ENCODE assay signal across 9 mouse cellular contexts in the genomic region with DNA sequence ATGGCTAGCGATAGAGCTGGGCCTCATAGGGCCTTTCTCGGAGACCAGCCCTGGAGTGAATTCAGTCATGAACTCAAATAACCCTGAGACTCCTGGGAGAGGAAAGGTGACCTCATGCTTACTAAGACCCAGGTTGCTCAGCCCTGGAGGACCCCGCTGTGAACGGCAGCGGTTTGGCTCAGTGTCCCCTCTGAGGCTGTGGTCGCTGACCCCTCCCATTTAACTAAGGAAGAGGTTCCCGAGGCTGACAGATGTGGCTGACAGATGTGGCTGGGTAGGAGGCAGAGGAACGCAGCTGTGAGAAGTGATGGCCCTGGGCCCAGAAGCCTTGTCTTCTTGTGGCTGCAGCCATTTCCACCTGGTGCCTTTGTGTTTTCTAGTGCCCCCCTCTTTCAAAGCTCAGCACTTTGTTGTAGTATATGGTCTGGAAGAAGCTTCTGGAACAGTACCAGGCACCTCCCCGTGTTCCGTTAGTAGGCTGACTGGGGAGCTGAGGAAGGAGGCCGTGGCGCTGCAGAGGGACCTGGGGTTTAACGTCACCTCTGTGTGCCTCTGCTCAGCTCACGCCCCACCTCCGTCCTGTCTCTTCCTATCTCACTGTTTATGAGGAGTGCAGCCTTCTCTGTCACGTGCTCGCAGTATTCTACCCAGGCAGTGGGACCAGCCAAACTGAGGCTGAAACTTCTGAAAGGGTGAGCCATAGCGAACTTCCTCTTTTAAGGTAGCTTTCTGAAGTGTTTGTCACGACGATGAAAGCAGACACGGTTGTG. TPM values are rescaled to one million over a fixed set of nuclear protein-coding genes. Genes with fewer than 3 reads are reported as not detected.
DNase-seq lines count a peak whose midpoint lies in the region; ATAC-seq lines count a peak whose summit lies in the region.
"Had no signal": no experiment of that assay in that cellular context is flagged by ENCODE, and none has a peak within 500 bp of the region (broad histone marks: within the 10 kb centered on the region; RNA-seq: fewer than 3 reads in every experiment).

No protein-coding gene starts in this region.

- no peaks in the 10 kb centered on the region for H3K9me3 ChIP-seq in liver, embryonic 15.5 days (replicated peaks)
- H3K9me3 ChIP-seq: hindbrain, embryonic 15.5 days had no signal

- peak; percentile 90 for ATAC-seq in liver, embryonic 15.5 days (ENCODE audit: insufficient read depth)

- peak overlapping the region; percentile 3; the same call in 1 of the 2 replicates for H3K9ac ChIP-seq in liver, embryonic 15.5 days
- H3K9ac ChIP-seq: hindbrain, embryonic 15.5 days had no signal

- peak overlapping the region; percentile 57; the same call in 1 of the 2 replicates for H3K27ac ChIP-seq in liver, embryonic 15.5 days (replicated peaks)
- H3K27ac ChIP-seq: hindbrain, embryonic 15.5 days had no signal

- peaks cover 14% of the 10 kb centered on the region; the same call in 1 of the 2 replicates for H3K27me3 ChIP-seq in liver, embryonic 15.5 days
- H3K27me3 ChIP-seq: hindbrain, embryonic 15.5 days had no signal

- intact Hi-C loops in left cerebral cortex, postnatal 25 days (cut with DNase I) = no loop called here

- peak overlapping the region; percentile 55 for H3K4me2 ChIP-seq in liver, embryonic 15.5 days
- H3K4me2 ChIP-seq: hindbrain, embryonic 15.5 days had no signal

- H3K4me3 ChIP-seq in liver, embryonic 15.5 days (replicated peaks) = peak overlapping the region; percentile 4; the same call in 1 of the 2 replicates
- H3K4me3 ChIP-seq: hindbrain, embryonic 15.5 days had no signal

- no peaks in the 10 kb centered on the region for H3K36me3 ChIP-seq in liver, embryonic 15.5 days (replicated peaks)
- H3K36me3 ChIP-seq: hindbrain, embryonic 15.5 days had no signal

- peaks cover 27% of the 10 kb centered on the region for H3K4me1 ChIP-seq in liver, embryonic 15.5 days (replicated peaks)
- H3K4me1 ChIP-seq: hindbrain, embryonic 15.5 days had no signal

- peak; percentile 34 for DNase-seq in adrenal gland, postnatal 14 days
- no peak for DNase-seq in adrenal gland, adult 8-10 months
- peak; percentile 50 to 61 for DNase-seq in heart, adult 18-20 months
- peak; percentile 52 to 79 for DNase-seq in spleen, postnatal 10 days (ENCODE audit: low spot score in 2 of 2)
- no peak for DNase-seq in kidney, postnatal 36 days
- no peak for DNase-seq in left cerebral cortex, postnatal 25 days (ENCODE audit: low spot score in 2 of 2)
- DNase-seq in cerebellum, postnatal 10 days = no peak

- WGBS in liver, embryonic 15.5 days (ENCODE audit: insufficient replicate concordance) = 25% methylated on average over 21 of the region's 21 CpGs

RNA-seq across cellular contexts. Expression of a gene that starts 48.1 kb away (rescaled TPM):
- not detected in 2 replicates for total RNA-seq in adrenal gland, postnatal 14 days (2021)
- total RNA-seq in adrenal gland, adult 8-10 months (2022) = under 1 TPM in 2 of 4 experiments, not detected in 2; 0.22 to 0.24 TPM
- total RNA-seq in heart, adult 18-20 months (2021) = not detected
- polyA plus RNA-seq in liver, embryonic 15.5 days (2015; fragmentation: Nextera tagmentation; extraction: Ambion mirVana) = not detected in 2 replicates
- total RNA-seq in left cerebral cortex, postnatal 25 days (2021) = not detected

Comparison
In these comparisons a context has a peak if more than half of its experiments do, and no peak if none do; other contexts are left out.
1. DNase-seq: peak in adrenal gland, postnatal 14 days (single experiment), heart, adult 18-20 months (2 of 2) and spleen, postnatal 10 days (2 of 2); none in adrenal gland, adult 8-10 months (single experiment), kidney, postnatal 36 days (0 of 2), left cerebral cortex, postnatal 25 days (0 of 2) and cerebellum, postnatal 10 days (0 of 2).